Mouse (Mus musculus) stomach, embryonic 15.5 days (tissue): ENCODE data around the gene Ufc1. TPM values are rescaled to one million over a fixed set of nuclear protein-coding genes. Genes with fewer than 3 reads are reported as not detected.
A peak's percentile ranks its signal among the peaks of the same experiment; 100 is the strongest.

Experiments
- ATAC-seq: fragments of 200-750 bp; cut with Nextera tagmentation; 2 replicates; pipeline ENCODE4 v1.8.0; 2017; ENCODE audit warnings: low read depth, moderate number of reproducible peaks, moderate TSS enrichment; ENCODE audit not compliant: insufficient read depth, low FRiP score
- H3K27ac ChIP-seq: fragments of 300-500 bp; sonication (generic); 2 replicates; pipeline ENCODE4 v1.5.1; 2015; ENCODE audit warnings: mild to moderate bottlenecking, inconsistent platforms
- H3K27me3 ChIP-seq: fragments of 300-500 bp; sonication (generic); replicated peaks from 2 replicates; pipeline ENCODE4 v1.6.1; 2015; ENCODE audit warnings: inconsistent platforms
- H3K36me3 ChIP-seq: fragments of 300-500 bp; sonication (generic); 2 replicates; pipeline ENCODE4 v1.6.1; 2015; ENCODE audit warnings: inconsistent platforms
- H3K4me1 ChIP-seq: fragments of 300-500 bp; sonication (generic); 2 replicates; pipeline ENCODE4 v1.6.1; 2015; ENCODE audit warnings: inconsistent platforms
- H3K4me2 ChIP-seq: fragments of 300-500 bp; sonication (generic); 2 replicates; pipeline ENCODE4 v1.6.1; 2015; ENCODE audit warnings: mild to moderate bottlenecking, inconsistent platforms
- H3K4me3 ChIP-seq: fragments of 300-500 bp; sonication (generic); replicated peaks from 2 replicates; pipeline ENCODE4 v1.5.1; 2015; ENCODE audit warnings: inconsistent platforms
- H3K9ac ChIP-seq: fragments of 300-500 bp; sonication (generic); 2 replicates; pipeline ENCODE4 v1.6.1; 2015; ENCODE audit warnings: inconsistent platforms
- H3K9me3 ChIP-seq: fragments of 300-500 bp; sonication (generic); 2 replicates; pipeline ENCODE4 v1.6.1; 2016; ENCODE audit warnings: inconsistent platforms
- WGBS: fragments of 180-500 bp; shearing (Covaris S2); methylation state at CpG from one replicate; pipeline ENCODE4 v1.1.7; 2015; 5-methylcytosine and 5-hydroxymethylcytosine counted together
- polyA plus RNA-seq: library from polyadenylated mRNA; unstranded; fragments of >200 nt; fragmentation: Nextera tagmentation; extraction: Ambion mirVana; gene quantifications from 2 replicates; pipeline ENCODE4 v1.2.1, GENCODE M21; 2015

Ufc1 gene
- polyA plus RNA-seq, 1 experiment from 2014 or later: 94.9 TPM

DNA sequence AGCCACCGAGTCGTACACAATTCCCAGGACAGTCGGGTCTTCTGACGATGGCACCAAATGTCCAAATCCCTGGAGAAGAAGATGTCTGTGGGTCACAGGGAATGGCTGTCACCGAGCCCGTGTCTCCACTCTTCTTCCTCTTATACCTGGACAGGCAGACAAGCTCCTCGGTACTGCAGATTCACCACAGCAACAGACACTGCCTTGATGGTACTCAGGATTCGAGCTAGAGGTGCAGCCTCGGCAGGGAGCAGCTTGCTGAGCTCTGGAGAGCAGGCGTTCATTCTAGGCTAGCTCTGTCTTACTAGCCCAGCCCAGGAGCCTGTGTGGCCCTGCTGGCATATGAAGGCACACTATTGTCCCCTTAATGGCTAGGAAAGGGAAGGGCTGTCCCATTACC, 17.1 kb downstream of the Ufc1 start:
- H3K9me3 ChIP-seq: no peaks in the 10 kb centered on the region
- no peak overlapping the region for H3K9ac ChIP-seq
- ATAC-seq: no peak
- no peak overlapping the region for H3K4me3 ChIP-seq
- peaks cover 53% of the 10 kb centered on the region for H3K36me3 ChIP-seq
- WGBS: 82% methylated on average over 10 of the region's 10 CpGs
- H3K27me3 ChIP-seq: no peaks in the 10 kb centered on the region
- peaks cover 12% of the 10 kb centered on the region for H3K4me1 ChIP-seq
- H3K4me2 ChIP-seq: no peak overlapping the region
- H3K27ac ChIP-seq: no peak overlapping the region

- Histone ChIP-seq H3K27me3 (no peaks in the 10 kb centered on the region), H3K4me2 (no peak overlapping the region), H3K9ac (no peak overlapping the region), H3K27ac (no peak overlapping the region), H3K9me3 (no peaks in the 10 kb centered on the region), H3K4me1 (peaks cover 21% of the 10 kb centered on the region), H3K4me3 (no peak overlapping the region), H3K36me3 (peaks cover 55% of the 10 kb centered on the region)
- 88% methylated on average over 14 of the region's 14 CpGs for WGBS
- ATAC-seq: no peak
Measured at GRCm38 (mm10) chr1:171276110-171276748, 18.6 kb downstream of the Ufc1 start.

DNA sequence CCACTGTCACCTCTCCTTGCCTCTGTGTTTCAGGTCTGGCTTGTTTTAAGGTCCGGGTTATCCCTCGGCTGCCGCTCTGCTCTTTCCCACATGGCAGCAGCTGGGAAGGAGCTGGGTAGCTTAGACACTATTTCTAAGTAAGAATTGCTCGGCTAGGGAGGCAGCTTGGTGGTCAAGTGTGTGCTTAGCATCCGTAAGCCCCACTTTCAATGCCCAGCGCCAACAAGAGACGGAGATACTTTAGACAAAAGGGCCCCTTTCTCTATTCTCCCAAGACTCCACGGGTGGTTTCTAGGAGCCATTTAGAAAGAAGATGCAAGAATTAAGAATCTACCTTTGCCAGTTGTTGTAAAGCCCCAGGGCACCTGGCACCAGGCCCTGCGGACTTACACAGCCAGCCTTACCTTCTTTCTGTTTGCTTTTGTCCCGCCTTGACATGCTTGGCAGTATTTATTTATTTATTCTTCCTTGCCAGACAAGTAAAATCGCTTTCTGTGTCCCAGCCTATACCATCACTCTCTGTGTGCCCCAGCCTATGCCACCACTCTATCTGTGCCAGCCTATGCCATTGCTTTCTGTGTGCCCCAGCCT, 19.6 kb downstream of the Ufc1 start:
- Histone ChIP-seq H3K4me1 (peaks cover 22% of the 10 kb centered on the region), H3K4me3 (no peak overlapping the region), H3K27ac (no peak overlapping the region), H3K9ac (no peak overlapping the region), H3K9me3 (no peaks in the 10 kb centered on the region), H3K36me3 (peaks cover 55% of the 10 kb centered on the region), H3K27me3 (no peaks in the 10 kb centered on the region), H3K4me2 (no peak overlapping the region)
- WGBS: 83% methylated on average over 11 of the region's 11 CpGs
- no peak for ATAC-seq

- H3K9ac ChIP-seq: no peak overlapping the region
- peaks cover 12% of the 10 kb centered on the region; the same call in 1 of the 2 replicates for H3K4me1 ChIP-seq
- H3K9me3 ChIP-seq: no peaks in the 10 kb centered on the region
- H3K27me3 ChIP-seq: no peaks in the 10 kb centered on the region
- WGBS: 87% methylated on average over 12 of the region's 12 CpGs
- H3K4me2 ChIP-seq: no peak overlapping the region
- H3K4me3 ChIP-seq: no peak overlapping the region
- H3K36me3 ChIP-seq: peaks cover 55% of the 10 kb centered on the region
- ATAC-seq: no peak
- H3K27ac ChIP-seq: no peak overlapping the region
Measured at GRCm38 (mm10) chr1:171274171-171274570, 20.7 kb downstream of the Ufc1 start.

DNA sequence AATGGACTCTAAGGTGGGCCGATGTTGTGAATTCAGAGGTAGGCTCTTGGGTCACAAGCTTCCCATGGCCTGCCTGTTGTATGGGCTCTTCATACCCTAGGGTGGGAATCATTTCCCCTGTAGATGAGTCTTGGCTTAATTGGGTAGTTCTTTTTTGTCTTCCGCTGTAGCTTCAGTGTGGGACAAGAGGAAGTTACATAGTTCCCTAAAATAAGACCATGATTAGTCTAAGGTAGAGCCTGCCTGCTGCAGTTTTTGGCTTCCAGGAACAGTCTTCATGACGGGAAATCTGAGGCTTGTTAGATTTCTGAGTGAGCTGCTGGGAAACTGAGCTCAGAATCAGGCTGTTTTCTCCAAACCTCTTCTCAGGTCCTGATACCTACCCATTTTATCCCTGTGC, 22.7 kb downstream of the Ufc1 start:
- Histone ChIP-seq H3K4me2 (peak overlapping the region; percentile 90; the same call in 1 of the 2 replicates), H3K36me3 (peaks cover 45% of the 10 kb centered on the region), H3K27ac (no peak overlapping the region), H3K9me3 (no peaks in the 10 kb centered on the region), H3K27me3 (no peaks in the 10 kb centered on the region), H3K4me1 (peaks cover 12% of the 10 kb centered on the region; the same call in 1 of the 2 replicates), H3K4me3 (no peak overlapping the region), H3K9ac (no peak overlapping the region)
- no peak for ATAC-seq
- WGBS: 84% methylated on average over 3 of the region's 3 CpGs

DNA sequence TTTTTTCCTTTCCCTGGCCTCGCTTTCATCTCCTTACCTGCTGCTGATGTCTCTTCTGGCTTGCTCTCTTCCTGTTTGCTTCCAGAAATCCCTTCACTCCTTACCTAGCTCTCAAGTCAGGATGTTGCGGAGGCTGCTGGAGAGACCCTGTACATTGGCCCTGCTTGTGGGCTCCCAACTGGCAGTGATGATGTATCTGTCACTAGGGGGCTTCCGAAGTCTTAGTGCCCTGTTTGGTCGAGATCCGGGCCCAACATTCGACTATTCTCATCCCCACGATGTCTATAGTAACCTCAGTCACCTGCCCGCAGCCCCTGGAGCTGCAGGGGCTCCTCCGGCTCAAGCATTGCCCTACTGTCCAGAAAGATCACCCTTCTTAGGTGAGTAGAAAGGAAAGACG, 23.2 kb downstream of the Ufc1 start:
- peak overlapping the region; percentile 90; the same call in 1 of the 2 replicates for H3K4me2 ChIP-seq
- ATAC-seq: no peak
- no peaks in the 10 kb centered on the region for H3K27me3 ChIP-seq
- peaks cover 12% of the 10 kb centered on the region; the same call in 1 of the 2 replicates for H3K4me1 ChIP-seq
- no peak overlapping the region for H3K27ac ChIP-seq
- no peaks in the 10 kb centered on the region for H3K9me3 ChIP-seq
- WGBS: 59% methylated on average over 10 of the region's 10 CpGs
- peaks cover 40% of the 10 kb centered on the region for H3K36me3 ChIP-seq
- peak overlapping the region; percentile 71; the same call in 1 of the 2 replicates for H3K4me3 ChIP-seq
- no peak overlapping the region for H3K9ac ChIP-seq

- peak overlapping the region; percentile 71 for H3K4me3 ChIP-seq
- ATAC-seq: no peak
- H3K27me3 ChIP-seq: no peaks in the 10 kb centered on the region
- no peaks in the 10 kb centered on the region for H3K9me3 ChIP-seq
- 30% methylated on average over 9 of the region's 9 CpGs for WGBS
- peak overlapping the region; percentile 90 for H3K4me2 ChIP-seq
- H3K4me1 ChIP-seq: peaks cover 12% of the 10 kb centered on the region; the same call in 1 of the 2 replicates
- peaks cover 36% of the 10 kb centered on the region for H3K36me3 ChIP-seq
- H3K9ac ChIP-seq: peak overlapping the region; percentile 62; the same call in 1 of the 2 replicates
- H3K27ac ChIP-seq: peak overlapping the region; percentile 75; the same call in 1 of the 2 replicates
Measured at GRCm38 (mm10) chr1:171271196-171271595, 23.6 kb downstream of the Ufc1 start.

GRCm38 (mm10) chr1:171270573-171270900, 24.3 kb downstream of the Ufc1 start:
- H3K36me3 ChIP-seq: peaks cover 31% of the 10 kb centered on the region
- H3K4me1 ChIP-seq: peaks cover 12% of the 10 kb centered on the region; the same call in 1 of the 2 replicates
- ATAC-seq: peak; percentile 89
- H3K9me3 ChIP-seq: no peaks in the 10 kb centered on the region
- peak overlapping the region; percentile 75 for H3K27ac ChIP-seq
- H3K4me3 ChIP-seq: peak overlapping the region; percentile 71
- H3K27me3 ChIP-seq: no peaks in the 10 kb centered on the region
- WGBS: 0% methylated on average over 19 of the region's 19 CpGs
- H3K9ac ChIP-seq: peak overlapping the region; percentile 62
- peak overlapping the region; percentile 90 for H3K4me2 ChIP-seq

DNA sequence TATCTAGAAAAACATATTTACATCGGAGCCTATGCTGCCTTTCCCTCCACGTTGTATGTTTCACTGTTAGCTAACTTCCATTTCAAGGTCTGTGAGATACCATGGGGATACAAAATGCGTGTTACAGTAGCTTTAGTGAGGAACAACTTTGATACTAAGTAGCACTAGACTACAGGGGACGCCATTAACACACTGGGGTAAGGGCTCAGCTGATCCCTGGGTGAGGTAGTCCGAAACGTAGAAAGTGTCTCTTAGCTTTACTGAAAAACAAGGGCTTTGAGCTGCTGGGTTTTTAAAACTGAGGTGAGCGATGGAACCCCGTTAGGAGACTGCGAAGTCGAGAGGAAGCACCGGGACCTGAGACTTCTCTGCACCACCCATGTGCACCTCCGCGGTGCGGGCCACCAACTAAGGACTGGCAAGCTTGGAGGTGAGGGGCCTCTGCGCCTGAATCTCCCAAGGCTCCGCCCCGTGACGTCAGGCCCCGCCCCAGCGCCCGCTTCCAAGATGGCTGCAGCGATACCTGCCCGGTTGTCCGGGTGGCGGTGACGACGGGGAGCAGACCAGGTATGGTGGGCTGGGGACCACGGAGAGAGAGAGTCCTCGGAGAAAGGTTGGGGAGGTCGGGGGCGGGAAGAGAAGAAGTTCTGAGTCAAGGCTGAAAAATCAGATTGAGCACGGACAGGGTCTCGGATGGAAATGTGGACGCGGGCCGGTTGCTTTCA, 24.8 kb downstream of the Ufc1 start, which contains the start of gene B4galt3:
B4galt3 (plus strand) TSS at position 481 of the 725 bp plus-strand sequence.
- peaks cover 12% of the 10 kb centered on the region; the same call in 1 of the 2 replicates for H3K4me1 ChIP-seq
- H3K36me3 ChIP-seq: peaks cover 25% of the 10 kb centered on the region
- no peaks in the 10 kb centered on the region for H3K27me3 ChIP-seq
- peak within 1 kb of the TSS; percentile 62 for H3K9ac ChIP-seq
- H3K9me3 ChIP-seq: no peaks in the 10 kb centered on the region
- peak within 1 kb of the TSS; percentile 75 for H3K27ac ChIP-seq
- peak; percentile 94 for ATAC-seq
- H3K4me3 ChIP-seq: peak within 1 kb of the TSS; percentile 71
- peak within 1 kb of the TSS; percentile 90 for H3K4me2 ChIP-seq
- WGBS: 3% methylated on average over 36 of the region's 36 CpGs

- no peak for ATAC-seq
- Histone ChIP-seq H3K9me3 (no peaks in the 10 kb centered on the region), H3K27me3 (no peaks in the 10 kb centered on the region), H3K4me3 (no peak overlapping the region), H3K9ac (no peak overlapping the region), H3K4me2 (no peak overlapping the region), H3K36me3 (peaks cover 10% of the 10 kb centered on the region), H3K27ac (no peak overlapping the region), H3K4me1 (peaks cover 12% of the 10 kb centered on the region; the same call in 1 of the 2 replicates)
- WGBS: 57% methylated on average over 1 of the region's 1 CpGs
Measured at GRCm38 (mm10) chr1:171268341-171268740, 26.5 kb downstream of the Ufc1 start.

DNA sequence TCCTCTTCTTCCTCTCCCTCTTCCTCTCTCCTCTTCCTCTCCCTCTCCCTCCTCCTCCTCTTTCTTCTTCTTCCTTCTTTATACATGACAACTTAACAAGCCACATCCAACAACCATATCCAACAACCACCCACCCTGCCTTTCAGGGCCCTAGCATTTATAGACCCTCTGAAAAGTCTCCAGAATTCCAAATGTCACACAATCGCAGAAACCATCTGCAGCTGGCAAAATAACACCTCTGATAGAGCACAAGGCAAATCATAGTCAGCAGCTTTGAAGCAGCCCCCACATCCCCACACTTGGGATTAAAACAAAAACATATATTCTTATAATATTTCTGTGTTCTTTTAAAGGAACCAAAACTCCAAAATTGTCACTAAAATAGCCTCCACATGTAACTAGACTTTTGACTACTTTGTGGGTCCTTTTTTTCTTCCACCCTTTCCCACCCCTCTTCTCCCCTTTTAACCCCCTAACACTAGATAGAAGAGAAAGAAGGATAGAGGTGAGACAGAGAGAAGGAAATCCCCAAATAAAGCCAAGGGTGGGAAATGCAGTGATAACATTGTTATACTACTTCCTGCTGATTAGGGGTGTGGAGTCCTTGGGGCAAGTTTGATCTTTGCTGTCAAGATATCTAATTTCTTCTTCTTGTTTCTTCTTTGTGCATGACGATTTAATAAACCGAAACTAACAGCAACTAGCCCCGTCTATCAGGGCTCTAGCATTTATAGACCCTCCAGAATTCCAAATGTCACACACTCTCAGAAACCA, 28.7 kb downstream of the Ufc1 start:
- no peak overlapping the region for H3K4me2 ChIP-seq
- peaks cover 7% of the 10 kb centered on the region for H3K4me1 ChIP-seq
- no peaks in the 10 kb centered on the region for H3K27me3 ChIP-seq
- WGBS: 53% methylated on average over 4 of the region's 4 CpGs
- H3K9me3 ChIP-seq: no peaks in the 10 kb centered on the region
- ATAC-seq: no peak
- no peak overlapping the region for H3K27ac ChIP-seq
- H3K9ac ChIP-seq: no peak overlapping the region
- no peak overlapping the region for H3K4me3 ChIP-seq
- H3K36me3 ChIP-seq: no peaks in the 10 kb centered on the region
